Comparison of ENCODE assay signal across 8 mouse cellular contexts in the genomic region with DNA sequence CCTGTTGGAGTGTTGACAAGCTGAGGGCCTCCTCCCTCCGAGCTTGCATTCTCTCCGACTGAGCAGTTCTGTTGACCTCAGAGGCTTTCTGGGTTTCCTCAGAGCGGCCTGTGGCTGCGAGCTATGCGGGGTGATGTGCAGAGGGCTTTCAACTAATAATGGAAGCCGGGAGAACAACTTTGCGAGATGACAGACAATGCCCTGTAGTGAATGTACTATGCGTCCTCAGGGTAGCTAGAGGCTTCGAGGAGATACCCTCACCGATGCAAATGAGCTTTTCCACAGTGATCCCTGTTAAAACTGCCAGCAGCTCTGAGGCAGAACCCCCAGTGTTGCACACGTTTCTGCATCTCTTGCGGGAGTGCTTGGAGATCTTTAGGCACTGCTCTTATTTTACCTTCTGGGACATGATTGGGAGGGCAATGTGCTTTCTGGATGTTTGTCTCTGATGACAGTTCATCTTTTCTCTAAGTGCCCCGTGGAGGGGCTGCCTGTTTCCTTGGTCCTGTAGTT. TPM values are rescaled to one million over a fixed set of nuclear protein-coding genes. Genes with fewer than 3 reads are reported as not detected.
A peak's percentile ranks its signal among the peaks of the same experiment; 100 is the strongest.
DNase-seq lines count a peak whose midpoint lies in the region; ATAC-seq and TF ChIP-seq lines count a peak whose summit lies in the region.

No protein-coding gene starts in this region.

- no peak for TF ChIP-seq CTCF in bone marrow, adult 2 months (IDR thresholded peaks at IDR 0.05; ENCODE audit: control insufficient read depth, insufficient read depth, low read length)

- H3K36me3 ChIP-seq in kidney, embryonic 14.5 days (ENCODE audit: control insufficient read depth, insufficient read depth, low read length): peaks cover 30% of the 10 kb centered on the region
- peaks cover 32% of the 10 kb centered on the region for H3K36me3 ChIP-seq in hindbrain, embryonic 14.5 days (replicated peaks; ENCODE audit: control insufficient read depth, insufficient read depth)
- H3K36me3 ChIP-seq in midbrain, embryonic 14.5 days (ENCODE audit: control insufficient read depth, insufficient read depth, low read length): peaks cover 30% of the 10 kb centered on the region

- H3K4me3 ChIP-seq in kidney, embryonic 14.5 days (ENCODE audit: low read length): peak overlapping the region; percentile 84
- peak overlapping the region; percentile 89 for H3K4me3 ChIP-seq in bone marrow, adult 2 months (replicated peaks; ENCODE audit: control insufficient read depth, low read depth, low read length)
- H3K4me3 ChIP-seq in hindbrain, embryonic 14.5 days (replicated peaks; ENCODE audit: low read length): peak overlapping the region; percentile 99
- H3K4me3 ChIP-seq in midbrain, embryonic 14.5 days (replicated peaks; ENCODE audit: low read depth, low read length): peak overlapping the region; percentile 95

- peaks cover 8% of the 10 kb centered on the region for H3K4me1 ChIP-seq in kidney, embryonic 14.5 days (ENCODE audit: control insufficient read depth, insufficient read depth, low read length)
- no peaks in the 10 kb centered on the region for H3K4me1 ChIP-seq in bone marrow, adult 2 months (ENCODE audit: control insufficient read depth, insufficient read depth, low read length)
- peaks cover 8% of the 10 kb centered on the region; the same call in 1 of the 2 replicates for H3K4me1 ChIP-seq in hindbrain, embryonic 14.5 days (replicated peaks; ENCODE audit: control insufficient read depth, insufficient read depth, low read length)
- H3K4me1 ChIP-seq in midbrain, embryonic 14.5 days (ENCODE audit: control insufficient read depth, insufficient read depth, low read length): peaks cover 7% of the 10 kb centered on the region

- WGBS in kidney, embryonic 14.5 days: under 1% methylated on average over 13 of the region's 13 CpGs
- 2% methylated on average over 13 of the region's 13 CpGs for WGBS in bone marrow, adult 2 months
- under 1% methylated on average over 13 of the region's 13 CpGs for WGBS in hindbrain, embryonic 14.5 days
- 0% methylated on average over 13 of the region's 13 CpGs for WGBS in midbrain, embryonic 14.5 days

- no peak for ATAC-seq in kidney, embryonic 14.5 days (ENCODE audit: low FRiP score, low TSS enrichment)
- ATAC-seq in hindbrain, embryonic 14.5 days (ENCODE audit: low FRiP score): no peak
- no peak for ATAC-seq in midbrain, embryonic 14.5 days (ENCODE audit: low FRiP score, low TSS enrichment)

- peak overlapping the region; percentile 97 for H3K27ac ChIP-seq in kidney, embryonic 14.5 days (ENCODE audit: low read depth, low read length)
- H3K27ac ChIP-seq in bone marrow, adult 2 months (ENCODE audit: control insufficient read depth, insufficient read depth, low read depth, low read length, poor library complexity): peak overlapping the region; percentile 5
- peak overlapping the region; percentile 98 for H3K27ac ChIP-seq in hindbrain, embryonic 14.5 days
- peak overlapping the region; percentile 96 for H3K27ac ChIP-seq in midbrain, embryonic 14.5 days (replicated peaks; ENCODE audit: low read depth, low read length)

- TF ChIP-seq POLR2A in bone marrow, adult 2 months (IDR thresholded peaks at IDR 0.05; ENCODE audit: borderline replicate concordance, control insufficient read depth, low read depth, low read length): no peak

- H3K9me3 ChIP-seq in kidney, embryonic 14.5 days (ENCODE audit: control insufficient read depth, low read length): no peaks in the 10 kb centered on the region
- peaks cover 3% of the 10 kb centered on the region; the same call in 1 of the 2 replicates for H3K9me3 ChIP-seq in hindbrain, embryonic 14.5 days (ENCODE audit: control insufficient read depth, low read length)
- H3K9me3 ChIP-seq in midbrain, embryonic 14.5 days (ENCODE audit: control insufficient read depth, low read length): no peaks in the 10 kb centered on the region

- no peaks in the 10 kb centered on the region for H3K27me3 ChIP-seq in kidney, embryonic 14.5 days (ENCODE audit: control insufficient read depth, insufficient read depth, low read length)
- no peaks in the 10 kb centered on the region for H3K27me3 ChIP-seq in hindbrain, embryonic 14.5 days (ENCODE audit: control insufficient read depth, insufficient read depth, low read length)
- H3K27me3 ChIP-seq in midbrain, embryonic 14.5 days (ENCODE audit: control insufficient read depth, insufficient read depth, low read length): no peaks in the 10 kb centered on the region

- H3K4me2 ChIP-seq in kidney, embryonic 14.5 days (replicated peaks; ENCODE audit: low read depth, low read length): peak overlapping the region; percentile 59
- H3K4me2 ChIP-seq in hindbrain, embryonic 14.5 days (replicated peaks): peak overlapping the region; percentile 91
- H3K4me2 ChIP-seq in midbrain, embryonic 14.5 days (ENCODE audit: low read length): peak overlapping the region; percentile 60

- peak overlapping the region; percentile 91 for H3K9ac ChIP-seq in kidney, embryonic 14.5 days (ENCODE audit: low read depth, low read length)
- H3K9ac ChIP-seq in hindbrain, embryonic 14.5 days: peak overlapping the region; percentile 94
- H3K9ac ChIP-seq in midbrain, embryonic 14.5 days (replicated peaks; ENCODE audit: low read length): peak overlapping the region; percentile 93

- DNase-seq in kidney, postnatal 25 days: no peak
- DNase-seq in hindbrain, embryonic 14.5 days (ENCODE audit: low spot score): no peak
- DNase-seq in midbrain, embryonic 14.5 days: no peak
- no peak for DNase-seq in cerebellum, adult 9-11 months
- DNase-seq in kidney, adult 8-10 months: no peak
- no peak for DNase-seq in retina, embryonic 14.5 days (ENCODE audit: low spot score)

RNA-seq across cellular contexts. Expression of gene Gm9970, which starts 0.5 kb away (rescaled TPM):
- 0.39 and 0.72 TPM in 2 replicates for polyA plus RNA-seq in kidney, embryonic 14.5 days (2014; fragmentation: Nextera tagmentation; extraction: Ambion mirVana)
- not detected in 2 replicates for polyA plus RNA-seq in bone marrow, adult 2 months (2011; ENCODE audit: insufficient read depth, insufficient read length, low replicate concordance, missing spikeins)
- 0.56 and 0.66 TPM in 2 replicates for polyA plus RNA-seq in hindbrain, embryonic 14.5 days (2014; fragmentation: Nextera tagmentation; extraction: Ambion mirVana)
- 0.72 and 0.74 TPM in 2 replicates for polyA plus RNA-seq in midbrain, embryonic 14.5 days (2014; fragmentation: Nextera tagmentation; extraction: Ambion mirVana)

RNA-seq across cellular contexts. Expression of gene Nrbp1, which starts 0.9 kb away (rescaled TPM):
- 115 and 153 TPM in 2 replicates for polyA plus RNA-seq in kidney, embryonic 14.5 days (2014; fragmentation: Nextera tagmentation; extraction: Ambion mirVana)
- 51.1 and 93.7 TPM in 2 replicates for polyA plus RNA-seq in bone marrow, adult 2 months (2011; ENCODE audit: insufficient read depth, insufficient read length, low replicate concordance, missing spikeins)
- polyA plus RNA-seq in hindbrain, embryonic 14.5 days (2014; fragmentation: Nextera tagmentation; extraction: Ambion mirVana): 149 and 161 TPM in 2 replicates
- 150 and 153 TPM in 2 replicates for polyA plus RNA-seq in midbrain, embryonic 14.5 days (2014; fragmentation: Nextera tagmentation; extraction: Ambion mirVana)

RNA-seq across cellular contexts. Expression of gene Krtcap3, which starts 9.9 kb away (rescaled TPM):
- polyA plus RNA-seq in kidney, embryonic 14.5 days (2014; fragmentation: Nextera tagmentation; extraction: Ambion mirVana): 28.0 and 31.8 TPM in 2 replicates
- 10.6 and 20.0 TPM in 2 replicates for polyA plus RNA-seq in bone marrow, adult 2 months (2011; ENCODE audit: insufficient read depth, insufficient read length, low replicate concordance, missing spikeins)
- 2.9 and 4.2 TPM in 2 replicates for polyA plus RNA-seq in hindbrain, embryonic 14.5 days (2014; fragmentation: Nextera tagmentation; extraction: Ambion mirVana)
- polyA plus RNA-seq in midbrain, embryonic 14.5 days (2014; fragmentation: Nextera tagmentation; extraction: Ambion mirVana): 2.5 and 3.0 TPM in 2 replicates

RNA-seq across cellular contexts. Expression of gene Ppm1g, which starts 21.1 kb away (rescaled TPM):
- polyA plus RNA-seq in kidney, embryonic 14.5 days (2014; fragmentation: Nextera tagmentation; extraction: Ambion mirVana): 130 and 145 TPM in 2 replicates
- 97.5 and 147 TPM in 2 replicates for polyA plus RNA-seq in bone marrow, adult 2 months (2011; ENCODE audit: insufficient read depth, insufficient read length, low replicate concordance, missing spikeins)
- polyA plus RNA-seq in hindbrain, embryonic 14.5 days (2014; fragmentation: Nextera tagmentation; extraction: Ambion mirVana): 162 TPM in 2 replicates
- polyA plus RNA-seq in midbrain, embryonic 14.5 days (2014; fragmentation: Nextera tagmentation; extraction: Ambion mirVana): 162 and 163 TPM in 2 replicates

RNA-seq across cellular contexts. Expression of gene Zfp513, which starts 39.5 kb away (rescaled TPM):
- polyA plus RNA-seq in kidney, embryonic 14.5 days (2014; fragmentation: Nextera tagmentation; extraction: Ambion mirVana): 6.7 and 9.0 TPM in 2 replicates
- 28.8 and 54.0 TPM in 2 replicates for polyA plus RNA-seq in bone marrow, adult 2 months (2011; ENCODE audit: insufficient read depth, insufficient read length, low replicate concordance, missing spikeins)
- 7.0 and 9.4 TPM in 2 replicates for polyA plus RNA-seq in hindbrain, embryonic 14.5 days (2014; fragmentation: Nextera tagmentation; extraction: Ambion mirVana)
- polyA plus RNA-seq in midbrain, embryonic 14.5 days (2014; fragmentation: Nextera tagmentation; extraction: Ambion mirVana): 8.7 and 8.9 TPM in 2 replicates

Comparison
In these comparisons a context has a peak if more than half of its experiments do, and no peak if none do; other contexts are left out.
1. H3K27ac ChIP-seq: peak in every context shown above with its lines; median percentile 98 in hindbrain, embryonic 14.5 days; 97 in kidney, embryonic 14.5 days; 96 in midbrain, embryonic 14.5 days; 5 in bone marrow, adult 2 months.